9 mouse cellular contexts compared by ENCODE assay signal in genomic region chr7:16043861-16044435, GRCm38 (mm10). TPM values are rescaled to one million over a fixed set of nuclear protein-coding genes. Genes with fewer than 3 reads are reported as not detected.
A peak's percentile ranks its signal among the peaks of the same experiment; 100 is the strongest.
DNase-seq lines count a peak whose midpoint lies in the region; ATAC-seq and TF ChIP-seq lines count a peak whose summit lies in the region.
"Had no signal": no experiment of that assay in that cellular context is flagged by ENCODE, and none has a peak within 500 bp of the region (broad histone marks: within the 10 kb centered on the region; RNA-seq: fewer than 3 reads in every experiment).

No protein-coding gene starts in this region.

- H3K4me2 ChIP-seq in hindbrain, embryonic 12.5 days (replicated peaks), result peak overlapping the region; percentile 68
- peak overlapping the region; percentile 76 for H3K4me2 ChIP-seq in midbrain, embryonic 14.5 days (ENCODE audit: low read length)

- H3K9ac ChIP-seq in hindbrain, embryonic 12.5 days, result peak overlapping the region; percentile 47
- no peak overlapping the region for H3K9ac ChIP-seq in midbrain, embryonic 14.5 days (replicated peaks; ENCODE audit: low read length)

- ATAC-seq in hindbrain, embryonic 12.5 days (ENCODE audit: low FRiP score), result no peak
- ATAC-seq in midbrain, embryonic 14.5 days (ENCODE audit: low FRiP score, low TSS enrichment), result no peak
- ATAC-seq in inflammation-experienced regulatory T-cells, adult 6 months, result no peak

- no peak for TF ChIP-seq CTCF in kidney, adult 2 months (conservative IDR thresholded peaks at IDR 0.05; ENCODE audit: insufficient read depth, insufficient read length, low read depth, low read length)

- DNase-seq in kidney, adult 2 months, result peak; percentile 25
- no peak for DNase-seq in kidney, adult 18-20 months
- peak; percentile 42 for DNase-seq in embryo, embryonic 10 days (ENCODE audit: low spot score)
- DNase-seq in midbrain, embryonic 14.5 days, result peak; percentile 17
- no peak for DNase-seq in cerebellum, postnatal 4 days (ENCODE audit: low spot score in 2 of 2)
- DNase-seq in T-cell, adult 2 months (ENCODE audit: low spot score), result no peak

- H3K4me1 ChIP-seq in kidney, adult 2 months (ENCODE audit: control insufficient read depth, insufficient read depth, low read length), result peaks cover 34% of the 10 kb centered on the region; the same call in 1 of the 2 replicates
- peaks cover 34% of the 10 kb centered on the region for H3K4me1 ChIP-seq in hindbrain, embryonic 12.5 days
- peaks cover 25% of the 10 kb centered on the region for H3K4me1 ChIP-seq in midbrain, embryonic 14.5 days (ENCODE audit: control insufficient read depth, insufficient read depth, low read length)

- no peak overlapping the region for H3K4me3 ChIP-seq in kidney, adult 2 months (ENCODE audit: insufficient read depth, low read depth, low read length)
- no peak overlapping the region for H3K4me3 ChIP-seq in hindbrain, embryonic 12.5 days
- H3K4me3 ChIP-seq in midbrain, embryonic 14.5 days (replicated peaks; ENCODE audit: low read depth, low read length), result no peak overlapping the region
- H3K4me3 ChIP-seq: erythroblast, embryonic 14.5 days had no signal

- H3K36me3 ChIP-seq in kidney, adult 2 months (ENCODE audit: control insufficient read depth, insufficient read depth, low read length), result no peaks in the 10 kb centered on the region
- H3K36me3 ChIP-seq in hindbrain, embryonic 12.5 days, result no peaks in the 10 kb centered on the region
- 0 out of 2 replicates have a peak, but pooled peaks cover 3% of the 10 kb centered on the region for H3K36me3 ChIP-seq in midbrain, embryonic 14.5 days (ENCODE audit: control insufficient read depth, insufficient read depth, low read length)

- WGBS in kidney, adult 2 months, result 38% methylated on average over 3 of the region's 3 CpGs
- WGBS in hindbrain, embryonic 12.5 days, result 10% methylated on average over 3 of the region's 3 CpGs
- WGBS in midbrain, embryonic 14.5 days, result 12% methylated on average over 3 of the region's 3 CpGs

- no peaks in the 10 kb centered on the region for H3K27me3 ChIP-seq in kidney, adult 2 months (replicated peaks; ENCODE audit: control insufficient read depth, insufficient read depth, low read length)
- no peaks in the 10 kb centered on the region for H3K27me3 ChIP-seq in hindbrain, embryonic 12.5 days
- H3K27me3 ChIP-seq in midbrain, embryonic 14.5 days (ENCODE audit: control insufficient read depth, insufficient read depth, low read length), result no peaks in the 10 kb centered on the region

- H3K27ac ChIP-seq in kidney, adult 2 months (ENCODE audit: insufficient read depth, low read depth, low read length), result peak overlapping the region; percentile 72
- peak overlapping the region; percentile 73 for H3K27ac ChIP-seq in hindbrain, embryonic 12.5 days
- peak overlapping the region; percentile 39 for H3K27ac ChIP-seq in midbrain, embryonic 14.5 days (replicated peaks; ENCODE audit: low read depth, low read length)

- no peaks in the 10 kb centered on the region for H3K9me3 ChIP-seq in hindbrain, embryonic 12.5 days (replicated peaks)
- H3K9me3 ChIP-seq in midbrain, embryonic 14.5 days (ENCODE audit: control insufficient read depth, low read length), result no peaks in the 10 kb centered on the region

- no peak for TF ChIP-seq POLR2A in kidney, adult 2 months (IDR thresholded peaks at IDR 0.05; ENCODE audit: low read depth, low read length)

RNA-seq across cellular contexts. Expression of gene Bicra, which starts 3.8 kb away (rescaled TPM):
- polyA plus RNA-seq in kidney, adult 2 months (2012; rRNA removed), result 7.9 and 8.6 TPM in 2 replicates
- polyA plus RNA-seq in hindbrain, embryonic 12.5 days (2016; fragmentation: Nextera tagmentation; extraction: Ambion mirVana), result 10.3 and 10.7 TPM in 2 replicates
- polyA plus RNA-seq in midbrain, embryonic 14.5 days (2014; fragmentation: Nextera tagmentation; extraction: Ambion mirVana), result 6.5 and 9.0 TPM in 2 replicates
- 1 to 10 TPM; 2.7 to 4.4 (median 4.2) TPM for polyA plus RNA-seq in inflammation-experienced regulatory T-cells, adult 6 months (2017; shearing (Covaris generic))

RNA-seq across cellular contexts. Expression of gene Zfp541, which starts 17.7 kb away (rescaled TPM):
- 0.03 TPM in 1 of 2 replicates, not detected in the other for polyA plus RNA-seq in kidney, adult 2 months (2012; rRNA removed)
- polyA plus RNA-seq in hindbrain, embryonic 12.5 days (2016; fragmentation: Nextera tagmentation; extraction: Ambion mirVana), result 0.05 and 0.07 TPM in 2 replicates
- polyA plus RNA-seq in midbrain, embryonic 14.5 days (2014; fragmentation: Nextera tagmentation; extraction: Ambion mirVana), result 0.09 and 0.13 TPM in 2 replicates
- under 1 TPM in 1 of 3 experiments, not detected in 2; 0.07 TPM for polyA plus RNA-seq in inflammation-experienced regulatory T-cells, adult 6 months (2017; shearing (Covaris generic))

RNA-seq across cellular contexts. Expression of gene Napa, which starts 54.3 kb away (rescaled TPM):
- 177 and 207 TPM in 2 replicates for polyA plus RNA-seq in kidney, adult 2 months (2012; rRNA removed)
- 182 and 191 TPM in 2 replicates for polyA plus RNA-seq in hindbrain, embryonic 12.5 days (2016; fragmentation: Nextera tagmentation; extraction: Ambion mirVana)
- 209 and 245 TPM in 2 replicates for polyA plus RNA-seq in midbrain, embryonic 14.5 days (2014; fragmentation: Nextera tagmentation; extraction: Ambion mirVana)
- 100 to 1,000 TPM; 191 to 298 (median 208) TPM for polyA plus RNA-seq in inflammation-experienced regulatory T-cells, adult 6 months (2017; shearing (Covaris generic))

Comparison
In these comparisons a context has a peak if more than half of its experiments do, and no peak if none do; other contexts are left out.
1. DNase-seq: peak in kidney, adult 2 months (single experiment), embryo, embryonic 10 days (single experiment) and midbrain, embryonic 14.5 days (single experiment); none in kidney, adult 18-20 months (single experiment), cerebellum, postnatal 4 days (0 of 2) and T-cell, adult 2 months (single experiment).
2. Peak in every context shown above with its lines, with median percentiles within 50 percentile points of each other: H3K27ac ChIP-seq.